Mouse (Mus musculus): Measurements from ENCODE around the gene Nfkbid. TPM values are rescaled to one million over a fixed set of nuclear protein-coding genes. Genes with fewer than 3 reads are reported as not detected.
A peak's percentile ranks its signal among the peaks of the same experiment; 100 is the strongest.

The Nfkbid gene
- total and polyA plus RNA-seq, 3 experiments: 0.47 to 1.3 (median 0.66) TPM

GRCm38 (mm10) chr7:30393631-30394030 is 27.9 kb upstream of the Nfkbid start:
- TF ChIP-seq EP300 (IDR thresholded peaks at IDR 0.05; ENCODE audit: insufficient read depth, low read depth, low read length) (no peak), POLR2A (IDR thresholded peaks at IDR 0.05; ENCODE audit: insufficient read depth, low read depth, low read length) (no peak), CTCF (IDR thresholded peaks at IDR 0.05) (no peak)
- Histone ChIP-seq H3K27me3 (ENCODE audit: control insufficient read depth, insufficient read depth, low read length) (no peaks in the 10 kb centered on the region), H3K9ac (ENCODE audit: low read depth, low read length) (no peak overlapping the region), H3K4me1 (ENCODE audit: control insufficient read depth, insufficient read depth, low read length) (no peaks in the 10 kb centered on the region), H3K27ac (peak overlapping the region; percentile 36), H3K4me3 (no peak overlapping the region), H3K79me2 (replicated peaks; ENCODE audit: control insufficient read depth, insufficient read depth, low read length) (no peaks in the 10 kb centered on the region), H3K36me3 (ENCODE audit: control insufficient read depth, insufficient read depth, low read length) (no peaks in the 10 kb centered on the region)
- no peak for DNase-seq
- intact Hi-C loops (cut with DNase I): no loop called here
- 76% methylated on average over 4 of the region's 4 CpGs for WGBS

DNA sequence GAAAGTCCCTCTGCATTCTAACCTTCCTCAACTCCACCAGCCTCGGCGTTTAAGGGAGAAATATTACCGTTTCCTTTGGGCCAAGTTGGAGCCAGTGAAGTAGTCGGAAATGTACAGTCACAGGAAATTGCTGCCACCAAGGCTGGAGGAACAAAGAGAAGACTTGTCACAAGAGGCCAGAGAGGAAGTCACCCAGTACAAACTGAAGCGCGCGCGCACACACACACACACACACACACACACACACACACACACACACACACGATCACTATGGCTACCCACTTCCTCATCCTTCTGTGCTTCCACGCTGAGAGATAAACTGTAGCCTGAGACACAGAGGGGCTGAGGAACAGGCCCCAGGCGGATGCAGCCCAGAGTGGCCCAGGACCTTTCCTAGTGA is 27.2 kb upstream of the Nfkbid start:
- Histone ChIP-seq H3K27ac (peak overlapping the region; percentile 36), H3K4me3 (no peak overlapping the region), H3K36me3 (ENCODE audit: control insufficient read depth, insufficient read depth, low read length) (no peaks in the 10 kb centered on the region), H3K4me1 (ENCODE audit: control insufficient read depth, insufficient read depth, low read length) (no peaks in the 10 kb centered on the region), H3K79me2 (replicated peaks; ENCODE audit: control insufficient read depth, insufficient read depth, low read length) (no peaks in the 10 kb centered on the region), H3K27me3 (ENCODE audit: control insufficient read depth, insufficient read depth, low read length) (no peaks in the 10 kb centered on the region), H3K9ac (ENCODE audit: low read depth, low read length) (no peak overlapping the region)
- DNase-seq: peak in 1 of 2 experiments; percentile 63
- WGBS: 22% methylated on average over 11 of the region's 11 CpGs
- intact Hi-C loops (cut with DNase I): no loop called here
- TF ChIP-seq EP300 (IDR thresholded peaks at IDR 0.05; ENCODE audit: insufficient read depth, low read depth, low read length) (0 out of 2 replicates have a peak, but pooled peaks have one; percentile 27), CTCF (IDR thresholded peaks at IDR 0.05) (no peak)

DNA sequence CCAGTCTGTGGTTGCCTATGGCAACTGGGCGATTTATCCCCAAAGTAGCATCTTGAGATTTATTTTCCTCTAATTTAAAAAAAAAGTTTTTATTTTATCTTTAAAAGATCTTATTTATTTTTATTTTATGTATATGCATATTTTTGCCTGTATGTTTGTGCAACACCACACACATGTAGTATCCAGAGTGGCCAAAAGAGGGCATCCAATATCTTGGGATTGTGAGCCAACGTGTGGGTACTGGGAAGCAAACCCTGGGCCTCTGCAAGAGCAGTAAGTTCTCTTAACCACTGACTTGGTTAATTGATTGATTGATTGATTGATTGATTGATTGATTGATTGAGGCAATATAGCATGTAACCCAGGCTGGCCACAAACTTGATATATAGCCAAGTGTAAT is 26.7 kb upstream of the Nfkbid start:
- no peak overlapping the region for H3K9ac ChIP-seq (ENCODE audit: low read depth, low read length)
- DNase-seq: no peak
- no peak overlapping the region for H3K27ac ChIP-seq
- TF ChIP-seq CTCF (IDR thresholded peaks at IDR 0.05) (peak; percentile 41), EP300 (IDR thresholded peaks at IDR 0.05; ENCODE audit: insufficient read depth, low read depth, low read length) (no peak)
- H3K27me3 ChIP-seq (ENCODE audit: control insufficient read depth, insufficient read depth, low read length): no peaks in the 10 kb centered on the region
- H3K4me1 ChIP-seq (ENCODE audit: control insufficient read depth, insufficient read depth, low read length): no peaks in the 10 kb centered on the region
- WGBS: 60% methylated on average over 2 of the region's 2 CpGs
- H3K79me2 ChIP-seq (replicated peaks; ENCODE audit: control insufficient read depth, insufficient read depth, low read length): no peaks in the 10 kb centered on the region
- H3K4me3 ChIP-seq: no peak overlapping the region
- no peaks in the 10 kb centered on the region for H3K36me3 ChIP-seq (ENCODE audit: control insufficient read depth, insufficient read depth, low read length)
- intact Hi-C loops (cut with DNase I): no loop called here

GRCm38 (mm10) chr7:30399671-30400070 is 21.9 kb upstream of the Nfkbid start:
- no peak for TF ChIP-seq POLR2A (IDR thresholded peaks at IDR 0.05; ENCODE audit: insufficient read depth, low read depth, low read length)
- no peak for TF ChIP-seq CTCF (IDR thresholded peaks at IDR 0.05)
- TF ChIP-seq EP300 (IDR thresholded peaks at IDR 0.05; ENCODE audit: insufficient read depth, low read depth, low read length): no peak
- WGBS: 34% methylated on average over 7 of the region's 7 CpGs
- intact Hi-C loops (cut with DNase I): no loop called here

DNA sequence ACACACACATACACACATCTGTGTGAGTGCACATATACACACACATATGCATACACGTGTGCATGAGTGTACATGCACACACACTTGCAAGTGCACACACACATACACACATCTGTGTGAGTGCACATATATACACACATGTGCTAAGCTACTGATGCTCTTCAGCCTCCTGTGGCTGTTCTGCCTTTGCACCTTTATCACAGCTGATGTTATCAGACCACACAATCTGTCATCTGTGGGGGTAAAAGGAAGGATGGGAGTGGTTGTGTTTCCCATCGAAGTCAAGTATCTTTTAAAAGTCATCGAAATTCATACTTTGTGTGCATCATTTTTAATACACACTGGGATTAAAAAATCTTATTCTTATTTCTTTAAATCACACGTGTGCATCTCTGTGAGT is 19.2 kb upstream of the Nfkbid start:
- Histone ChIP-seq H3K79me2 (replicated peaks; ENCODE audit: control insufficient read depth, insufficient read depth, low read length) (no peaks in the 10 kb centered on the region), H3K4me3 (no peak overlapping the region), H3K36me3 (ENCODE audit: control insufficient read depth, insufficient read depth, low read length) (no peaks in the 10 kb centered on the region), H3K9ac (ENCODE audit: low read depth, low read length) (no peak overlapping the region), H3K27me3 (ENCODE audit: control insufficient read depth, insufficient read depth, low read length) (no peaks in the 10 kb centered on the region), H3K4me1 (ENCODE audit: control insufficient read depth, insufficient read depth, low read length) (no peaks in the 10 kb centered on the region), H3K27ac (no peak overlapping the region)
- intact Hi-C loops (cut with DNase I): no loop called here
- TF ChIP-seq POLR2A (IDR thresholded peaks at IDR 0.05; ENCODE audit: insufficient read depth, low read depth, low read length) (no peak), CTCF (IDR thresholded peaks at IDR 0.05) (no peak), EP300 (IDR thresholded peaks at IDR 0.05; ENCODE audit: insufficient read depth, low read depth, low read length) (no peak)
- no peak for DNase-seq
- 49% methylated on average over 4 of the region's 4 CpGs for WGBS

More at GRCm38 (mm10) chr7:30399671-30400070, 21.9 kb upstream of the Nfkbid start:
- Histone ChIP-seq H3K4me3 (no peak overlapping the region), H3K27ac (no peak overlapping the region), H3K4me1 (ENCODE audit: control insufficient read depth, insufficient read depth, low read length) (no peaks in the 10 kb centered on the region), H3K9ac (ENCODE audit: low read depth, low read length) (no peak overlapping the region), H3K36me3 (ENCODE audit: control insufficient read depth, insufficient read depth, low read length) (no peaks in the 10 kb centered on the region), H3K27me3 (ENCODE audit: control insufficient read depth, insufficient read depth, low read length) (no peaks in the 10 kb centered on the region), H3K79me2 (replicated peaks; ENCODE audit: control insufficient read depth, insufficient read depth, low read length) (no peaks in the 10 kb centered on the region)
- no peak for DNase-seq

DNA sequence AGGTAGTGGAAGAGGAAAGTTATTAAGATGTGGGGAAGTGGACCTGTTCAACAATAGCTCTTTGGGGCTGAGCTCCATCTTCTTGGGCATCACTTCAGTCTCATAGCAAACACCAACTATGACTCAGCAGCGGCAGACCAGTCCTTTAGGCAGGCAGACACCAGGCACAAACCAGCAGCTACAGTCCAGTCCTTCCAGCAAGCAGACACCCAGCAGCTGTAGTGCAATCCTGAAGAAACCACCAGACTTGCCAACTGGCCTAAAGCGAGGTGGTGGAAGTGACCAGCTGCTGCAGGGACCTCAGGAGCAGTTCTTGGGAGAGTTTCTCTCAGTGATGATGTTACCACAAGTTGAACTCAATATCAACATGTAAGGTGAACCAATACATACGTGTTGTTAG is 12.9 kb upstream of the Nfkbid start:
- no peak for DNase-seq
- no peak for TF ChIP-seq CTCF (IDR thresholded peaks at IDR 0.05)
- no peak for TF ChIP-seq EP300 (IDR thresholded peaks at IDR 0.05; ENCODE audit: insufficient read depth, low read depth, low read length)
- no peak for TF ChIP-seq POLR2A (IDR thresholded peaks at IDR 0.05; ENCODE audit: insufficient read depth, low read depth, low read length)
- intact Hi-C loops (cut with DNase I): no loop called here
- H3K27ac ChIP-seq: no peak overlapping the region
- H3K4me3 ChIP-seq: no peak overlapping the region
- no peaks in the 10 kb centered on the region for H3K36me3 ChIP-seq (ENCODE audit: control insufficient read depth, insufficient read depth, low read length)
- H3K79me2 ChIP-seq (replicated peaks; ENCODE audit: control insufficient read depth, insufficient read depth, low read length): no peaks in the 10 kb centered on the region
- whole genome bisulfite sequencing: 84% methylated on average over 3 of the region's 3 CpGs
- no peaks in the 10 kb centered on the region for H3K4me1 ChIP-seq (ENCODE audit: control insufficient read depth, insufficient read depth, low read length)
- no peak overlapping the region for H3K9ac ChIP-seq (ENCODE audit: low read depth, low read length)
- H3K27me3 ChIP-seq (ENCODE audit: control insufficient read depth, insufficient read depth, low read length): no peaks in the 10 kb centered on the region

Data from heart, adult 2 months (tissue).